Mouse (Mus musculus): ENCODE measurements around the gene Mnd1. TPM values are rescaled to one million over a fixed set of nuclear protein-coding genes. Genes with fewer than 3 reads are reported as not detected.

Mnd1 gene
- polyA plus RNA-seq, 1 experiment, result 4.6 TPM

DNA sequence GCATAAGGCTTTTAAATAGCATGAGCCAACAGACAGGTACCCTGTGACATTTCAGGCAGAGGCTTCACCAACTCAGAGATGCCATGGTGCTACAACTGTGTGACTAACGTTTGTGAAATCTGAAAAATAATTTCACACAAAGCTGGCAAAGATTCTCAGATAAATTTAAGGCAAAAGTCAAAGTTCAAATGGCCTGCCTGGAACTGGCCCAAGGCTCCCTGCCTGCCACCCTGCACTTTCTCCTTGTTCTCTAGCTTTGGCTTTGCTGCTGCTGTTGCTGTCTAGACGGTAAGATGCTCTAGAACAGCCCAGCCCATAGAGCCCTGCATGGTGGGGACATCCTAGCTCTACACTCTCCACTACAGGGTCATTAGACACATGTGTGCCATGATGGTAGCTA is 49.5 kb downstream of the Mnd1 start:
- no peak for DNase-seq (ENCODE audit: extremely low spot score in 1 of 2, low spot score in 1 of 2)

DNA sequence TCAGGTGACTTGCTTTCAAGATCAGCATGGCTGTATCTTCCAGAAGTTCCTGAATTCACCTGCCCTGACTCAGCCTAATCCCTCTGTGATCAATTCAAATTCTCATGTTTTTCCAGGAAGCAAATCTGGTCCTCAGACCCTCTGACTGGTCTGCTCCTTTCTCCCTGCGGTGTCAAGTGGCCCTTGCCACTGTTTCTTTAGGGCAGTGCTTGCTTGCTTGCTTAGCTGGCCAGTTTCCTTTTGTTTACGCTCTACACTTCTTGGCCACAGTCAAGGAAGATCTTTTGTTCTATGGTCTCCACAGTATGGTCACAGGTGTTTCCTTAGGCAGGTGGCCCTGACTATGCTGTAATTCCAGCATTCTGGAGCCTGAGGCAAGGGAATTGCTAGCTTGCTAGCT is 52.0 kb downstream of the Mnd1 start:
- no peak for DNase-seq (ENCODE audit: extremely low spot score in 1 of 2, low spot score in 1 of 2)

DNA sequence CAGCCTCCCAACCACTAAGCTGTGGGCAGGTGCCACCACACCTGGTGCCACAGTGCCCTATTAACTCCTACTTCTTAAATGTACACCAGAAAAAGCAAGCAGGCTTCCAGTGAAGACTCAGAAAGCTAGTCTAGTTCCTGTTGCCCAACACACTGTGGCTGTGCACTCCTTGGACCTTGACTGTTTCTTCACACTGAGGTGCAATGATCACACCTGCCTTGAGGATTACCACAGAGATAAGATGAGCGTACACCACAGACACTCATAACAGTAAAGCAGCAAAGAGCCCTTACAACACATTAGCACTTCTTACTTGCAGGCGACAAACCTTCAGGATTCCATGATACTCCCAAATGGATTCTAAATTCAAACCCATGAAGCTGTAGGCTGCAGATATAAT is 62.7 kb downstream of the Mnd1 start:
- no peak for DNase-seq (ENCODE audit: extremely low spot score in 1 of 2, low spot score in 1 of 2)

DNA sequence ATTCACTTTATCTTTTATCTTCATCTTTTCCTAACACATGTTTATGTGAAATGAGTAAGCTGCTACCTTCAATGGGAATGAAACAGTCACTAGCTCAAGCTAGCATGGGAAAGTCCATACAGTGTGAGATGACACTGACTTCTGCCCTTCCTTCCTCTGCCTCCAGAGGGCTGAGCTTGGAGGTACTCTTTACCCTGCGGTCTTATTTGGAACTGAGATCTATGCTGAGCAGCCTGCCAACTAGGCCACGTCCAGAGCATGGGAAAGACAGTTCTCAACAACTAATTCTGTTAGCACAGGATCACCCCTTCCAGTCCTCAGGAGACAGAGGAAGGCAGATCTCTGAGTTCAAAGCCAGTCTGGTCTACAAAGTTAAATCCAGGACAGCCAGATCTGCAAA is 64.6 kb downstream of the Mnd1 start:
- DNase-seq (ENCODE audit: extremely low spot score in 1 of 2, low spot score in 1 of 2), result no peak

DNA sequence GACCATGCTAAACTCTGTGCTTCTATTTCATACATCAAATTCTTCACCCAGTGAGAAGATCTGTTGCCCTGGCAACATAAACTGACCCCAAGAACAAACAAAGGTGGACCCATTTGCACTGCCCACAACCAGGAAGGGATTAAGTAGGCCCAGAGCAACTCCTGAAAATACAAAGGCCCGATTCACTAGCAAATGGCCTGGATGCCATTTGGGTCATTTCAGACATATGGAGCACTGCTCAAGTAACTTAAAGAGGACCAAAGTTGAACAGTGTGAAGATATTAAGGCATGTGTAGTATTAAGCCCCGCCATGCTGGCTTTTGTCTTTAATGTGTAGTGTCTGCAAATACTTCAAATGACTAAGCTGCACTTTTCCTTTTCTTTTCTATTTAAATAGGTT is 68.7 kb downstream of the Mnd1 start:
- no peak for DNase-seq (ENCODE audit: extremely low spot score in 1 of 2, low spot score in 1 of 2)

DNA sequence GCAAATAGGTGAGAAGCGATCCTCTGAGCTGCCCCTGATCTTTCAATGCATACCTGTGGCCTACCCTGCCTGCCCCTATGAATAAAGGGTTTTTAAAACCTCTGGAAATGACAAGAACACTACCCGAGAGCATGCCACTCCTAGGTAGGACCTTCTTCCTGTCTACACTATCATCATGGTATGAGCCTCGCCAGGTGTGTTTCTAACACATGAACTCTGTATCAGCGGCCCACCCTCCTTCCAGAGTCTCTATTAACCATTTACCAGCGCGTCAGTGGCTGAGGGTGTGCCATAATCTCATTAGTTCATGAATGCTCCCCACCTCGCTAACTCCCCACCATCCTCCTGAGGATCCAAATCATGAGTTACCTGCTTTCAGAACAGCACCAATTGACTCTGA is 69.2 kb downstream of the Mnd1 start:
- no peak for DNase-seq (ENCODE audit: extremely low spot score in 1 of 2, low spot score in 1 of 2)

DNA sequence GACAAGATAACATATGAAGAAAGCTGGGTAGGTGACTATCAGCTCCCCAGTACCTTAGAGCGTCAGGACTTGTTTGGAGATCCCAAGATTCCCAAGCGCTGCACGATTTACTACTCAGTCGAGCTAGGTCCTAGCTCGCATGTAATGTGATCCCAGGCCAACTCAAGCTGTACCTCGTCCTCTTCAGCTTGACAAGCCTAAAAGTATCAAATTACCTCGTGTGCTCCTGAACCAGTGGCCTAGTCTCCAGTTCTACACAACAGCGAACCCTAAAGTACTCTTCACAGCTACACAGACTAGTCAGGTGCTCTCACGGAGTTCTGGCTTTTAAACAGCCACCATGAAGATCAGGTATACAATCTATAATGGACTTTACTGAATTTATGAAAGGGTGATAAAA is 70.2 kb downstream of the Mnd1 start:
- no peak for DNase-seq (ENCODE audit: extremely low spot score in 1 of 2, low spot score in 1 of 2)

DNA sequence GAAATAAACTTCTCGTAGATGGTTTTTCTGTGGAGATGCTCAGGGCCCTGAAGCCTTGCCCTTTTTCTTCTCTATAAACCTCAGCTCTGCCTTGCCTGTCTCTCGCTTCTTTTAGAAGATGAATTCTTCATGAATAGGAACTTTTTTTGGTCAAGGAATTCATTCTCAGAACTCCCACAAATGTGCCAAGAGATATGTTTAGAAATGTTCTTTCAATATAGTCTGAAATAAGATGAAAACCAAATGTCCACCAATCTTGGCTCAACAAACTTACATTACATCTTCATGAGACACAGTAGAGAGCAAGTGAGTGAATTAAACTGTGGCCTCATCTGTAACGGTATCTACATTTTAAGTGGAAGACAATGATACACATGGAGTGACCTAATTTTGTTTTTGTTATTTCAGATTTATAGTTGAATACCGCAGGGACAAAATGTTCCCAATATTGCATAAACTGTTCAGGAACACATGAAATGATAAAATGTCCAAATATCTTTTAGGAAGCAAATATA is 74.3 kb downstream of the Mnd1 start:
- DNase-seq (ENCODE audit: extremely low spot score in 1 of 2, low spot score in 1 of 2), result peak in 1 of 2 experiments; percentile 22

DNA sequence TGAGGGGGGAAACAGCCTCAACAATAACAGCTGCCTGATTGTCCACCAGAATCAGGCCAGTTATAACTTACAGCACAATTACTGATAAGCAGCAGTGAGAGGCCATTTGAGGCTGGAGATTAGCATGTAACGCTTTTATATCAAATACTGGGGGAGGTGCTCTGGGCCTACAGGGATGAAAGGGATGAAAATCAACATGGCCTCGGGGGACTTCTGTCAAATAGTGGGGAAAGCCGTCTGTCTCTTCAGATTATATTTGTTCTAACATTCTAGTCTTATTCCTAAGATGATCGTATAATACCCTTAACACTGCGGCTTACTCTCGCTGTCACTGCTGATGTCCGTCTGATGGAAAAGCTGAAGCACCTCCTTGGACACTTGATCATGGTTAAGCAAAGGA is 75.5 kb downstream of the Mnd1 start:
- DNase-seq (ENCODE audit: extremely low spot score in 1 of 2, low spot score in 1 of 2), result no peak

DNA sequence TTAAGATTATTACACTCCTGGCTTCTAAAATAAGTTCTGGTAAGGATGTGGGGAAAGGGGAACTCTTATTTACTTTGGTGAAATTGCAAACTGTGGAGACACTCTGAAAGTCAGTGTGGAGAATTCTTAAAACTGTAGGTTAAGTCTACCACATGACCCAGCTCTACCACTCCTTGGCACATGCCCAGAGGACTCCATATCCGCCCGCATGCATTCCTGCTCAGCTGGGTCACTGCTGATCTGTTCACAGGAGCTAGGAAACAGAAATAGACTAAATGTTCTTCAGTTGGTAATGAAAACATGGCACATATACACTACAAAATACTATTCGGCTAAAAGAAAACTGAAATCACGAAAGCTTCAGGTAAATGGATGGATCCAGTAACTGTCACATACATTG is 78.1 kb downstream of the Mnd1 start:
- DNase-seq (ENCODE audit: extremely low spot score in 1 of 2, low spot score in 1 of 2), result no peak

DNA sequence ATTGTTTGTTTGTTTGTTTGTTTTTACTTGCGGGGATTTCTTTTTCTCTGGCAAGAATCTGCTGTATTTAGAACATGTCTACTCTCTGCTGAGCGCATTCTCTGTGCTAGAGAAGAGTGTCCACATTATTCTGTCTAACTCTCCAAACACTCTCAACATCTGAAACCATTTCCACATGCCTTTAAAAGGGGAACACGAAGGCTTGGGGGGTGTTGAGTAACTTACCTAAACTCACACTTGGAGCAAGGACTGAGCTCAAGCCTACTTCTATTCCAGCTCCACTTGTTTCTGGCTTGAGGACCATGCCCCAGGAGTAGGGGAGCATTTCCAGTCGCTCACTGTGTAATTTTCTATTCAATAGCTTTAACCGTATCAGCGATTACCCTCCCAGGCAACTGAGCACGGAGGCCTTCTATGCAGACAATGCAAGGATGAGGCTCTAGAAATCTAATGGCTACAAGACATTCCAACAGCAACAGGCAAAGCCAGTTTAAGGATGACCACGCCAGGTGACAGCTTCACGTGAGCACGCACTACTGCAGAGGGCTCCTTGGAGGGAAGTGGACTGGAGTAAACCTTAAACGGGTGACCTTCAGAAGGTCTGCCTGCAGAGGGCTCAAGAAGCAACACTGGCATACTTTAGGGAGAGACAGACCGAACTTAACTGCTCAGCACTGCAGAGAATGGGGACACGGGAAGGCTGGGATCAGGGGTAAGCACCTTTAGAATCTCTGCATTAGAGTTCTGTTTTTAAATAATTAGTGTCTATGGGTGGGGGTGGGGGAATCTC is 78.8 kb downstream of the Mnd1 start:
- DNase-seq (ENCODE audit: extremely low spot score in 1 of 2, low spot score in 1 of 2), result no peak

DNA sequence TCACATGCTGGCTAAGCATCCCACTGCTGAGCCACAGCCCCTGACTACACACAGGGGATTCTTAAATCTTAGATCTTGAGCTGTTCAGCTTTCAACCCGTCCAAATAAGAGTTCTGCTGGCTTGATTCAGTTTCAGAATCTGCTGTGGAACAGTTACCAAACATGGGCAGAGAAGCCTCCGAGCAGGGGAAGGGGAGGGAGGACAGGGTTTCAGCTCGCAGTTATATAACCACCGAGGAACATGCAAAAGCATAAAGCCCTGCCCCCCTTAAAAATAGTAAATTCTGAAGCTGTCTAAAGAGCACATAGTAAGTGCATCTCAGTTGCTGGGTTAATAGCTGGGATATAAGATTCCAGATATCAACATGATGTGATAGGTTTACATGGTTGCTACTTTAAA is 80.1 kb downstream of the Mnd1 start:
- DNase-seq (ENCODE audit: extremely low spot score in 1 of 2, low spot score in 1 of 2), result peak in 1 of 2 experiments; percentile 7

DNA sequence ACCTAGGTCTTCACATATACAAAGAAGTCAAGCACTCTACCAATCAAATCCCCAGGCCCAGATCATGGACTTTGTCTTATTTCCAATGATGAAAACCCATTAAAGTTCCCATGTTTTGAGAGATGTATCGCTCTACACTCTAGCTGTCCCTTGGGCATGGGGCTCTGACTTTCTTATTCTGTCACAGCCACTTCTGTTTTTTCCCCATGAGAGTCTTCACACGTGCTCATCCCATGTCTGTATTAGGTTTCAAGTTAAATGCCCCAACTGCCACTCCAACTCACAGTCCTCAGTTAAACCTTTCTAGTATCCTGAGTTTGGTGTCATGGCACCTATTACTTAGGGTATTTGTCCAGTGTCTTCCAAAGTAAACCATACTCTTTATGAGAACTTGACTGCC is 80.8 kb downstream of the Mnd1 start:
- DNase-seq (ENCODE audit: extremely low spot score in 1 of 2, low spot score in 1 of 2), result no peak

DNA sequence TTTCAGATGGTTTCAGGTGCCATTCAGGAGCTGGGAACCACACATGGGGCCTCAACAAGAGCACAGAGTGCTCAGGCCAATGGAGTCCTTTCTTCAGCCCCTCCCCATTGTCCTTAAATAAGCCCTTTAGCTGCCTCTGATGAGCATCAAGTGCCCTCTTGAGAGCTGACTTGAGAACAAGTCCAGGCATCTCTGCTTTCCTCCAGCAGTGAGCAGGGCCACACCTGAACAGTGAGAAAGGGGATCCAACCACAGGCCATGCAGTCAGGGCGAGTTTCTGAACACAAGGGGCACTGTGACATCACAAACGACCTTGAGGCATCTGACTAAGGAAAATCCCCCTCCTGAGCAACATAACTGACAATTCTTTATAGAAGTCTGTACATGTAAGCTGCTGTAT is 83.9 kb downstream of the Mnd1 start:
- no peak for DNase-seq (ENCODE audit: extremely low spot score in 1 of 2, low spot score in 1 of 2)

DNA sequence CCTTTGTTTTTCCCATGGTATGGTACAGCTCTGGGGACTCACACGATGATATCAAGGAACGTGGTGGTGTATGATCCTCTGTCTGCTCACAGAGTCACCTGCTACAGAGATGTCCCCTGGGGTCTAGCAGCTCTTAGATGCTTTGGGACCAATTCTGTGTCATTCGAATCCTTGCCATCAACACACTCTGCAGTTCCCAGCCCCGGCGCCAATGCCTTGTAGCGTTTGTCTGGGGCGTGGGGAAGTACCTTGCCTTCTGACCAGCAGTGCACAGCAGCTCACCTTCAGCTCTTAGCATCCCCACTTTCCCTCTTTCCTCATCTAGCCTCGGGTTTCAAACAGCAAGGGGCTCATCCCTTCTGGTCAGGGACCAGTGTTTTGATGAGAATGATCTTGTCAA is 84.8 kb downstream of the Mnd1 start:
- DNase-seq (ENCODE audit: extremely low spot score in 1 of 2, low spot score in 1 of 2), result no peak

DNA sequence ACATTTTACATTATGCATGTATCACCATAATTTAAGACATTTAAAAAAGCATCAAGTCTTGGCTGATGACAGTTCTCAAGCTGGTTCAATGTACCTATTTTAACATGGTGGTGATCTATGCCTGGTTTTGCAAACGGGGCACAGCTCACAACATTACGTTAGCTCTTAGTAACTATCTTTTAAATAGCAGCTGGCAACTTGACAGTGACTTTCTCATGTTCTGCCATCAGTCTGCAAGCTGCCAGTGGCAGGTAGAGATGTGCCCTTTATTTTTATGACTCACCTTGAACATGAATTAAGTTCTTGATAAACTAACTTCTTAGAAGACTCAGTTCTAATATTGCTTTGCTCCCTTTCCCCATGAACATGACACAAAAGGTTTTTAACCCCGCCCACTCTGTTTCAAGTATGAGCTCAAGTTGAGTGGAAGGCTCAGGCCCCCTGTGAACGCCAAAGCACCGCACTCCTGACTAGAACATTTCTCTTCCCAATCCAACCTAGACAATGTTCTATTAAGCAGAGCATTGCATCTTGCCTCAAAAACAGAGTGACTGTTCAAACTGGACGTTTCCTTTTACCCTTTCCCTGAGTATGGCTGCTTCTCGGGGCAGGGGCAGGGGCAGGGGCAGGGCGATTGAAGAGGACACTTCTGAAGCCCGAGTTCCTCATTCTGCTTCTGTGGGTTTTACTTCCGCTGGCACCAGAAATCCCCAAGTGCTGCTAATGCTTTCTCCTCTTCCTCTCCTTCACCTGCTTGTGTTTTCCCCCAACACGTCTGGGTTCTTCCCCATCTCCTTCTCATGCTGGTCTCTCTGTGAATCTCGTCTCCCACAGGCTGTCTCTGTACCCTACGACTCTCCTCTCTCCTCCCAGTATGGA is 86.5 kb downstream of the Mnd1 start:
- no peak for DNase-seq (ENCODE audit: extremely low spot score in 1 of 2, low spot score in 1 of 2)

DNA sequence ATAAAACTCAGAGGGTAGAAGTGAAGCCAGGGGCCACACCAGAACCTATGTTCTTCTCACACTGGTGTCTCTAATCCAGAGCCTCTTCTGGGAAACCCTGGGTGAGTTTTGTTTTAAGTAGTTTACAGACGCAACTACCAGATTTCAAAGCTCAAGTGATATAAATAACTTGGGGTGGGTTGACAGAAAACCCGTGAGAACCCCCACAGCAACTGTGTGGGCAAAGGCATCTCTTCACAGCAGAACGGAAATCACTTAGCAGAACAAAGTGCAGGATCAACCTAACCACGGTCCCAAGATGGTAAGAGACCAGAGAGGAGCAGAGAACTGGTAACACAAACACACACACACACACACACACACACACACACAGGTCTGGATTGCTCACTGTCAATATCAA is 89.8 kb downstream of the Mnd1 start:
- DNase-seq (ENCODE audit: extremely low spot score in 1 of 2, low spot score in 1 of 2), result no peak

DNA sequence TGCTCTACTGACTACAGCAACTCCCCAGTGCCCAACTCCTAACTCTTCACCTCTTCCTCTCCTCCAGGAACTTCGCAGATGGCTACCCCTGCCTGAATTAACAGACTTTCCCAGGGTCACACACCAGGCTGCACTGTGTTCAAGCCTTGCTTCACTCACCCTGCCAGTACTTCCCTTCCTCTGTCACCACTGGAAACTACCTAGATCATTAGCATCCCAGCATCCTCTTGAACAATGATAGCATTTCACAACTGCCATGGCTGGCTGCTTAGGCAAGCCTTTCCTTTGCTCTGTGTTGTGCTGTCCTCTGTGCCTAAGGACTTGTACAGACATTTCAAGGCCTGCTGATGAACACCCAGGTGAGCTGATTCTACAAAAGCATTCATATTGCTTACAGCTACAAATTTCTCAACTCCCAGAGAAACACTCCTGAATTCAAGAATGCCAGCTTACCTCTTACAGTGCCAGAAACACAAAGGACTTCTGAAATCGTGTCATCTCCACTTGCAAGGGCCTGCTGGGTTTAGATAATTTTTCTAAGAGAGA is 92.1 kb downstream of the Mnd1 start:
- no peak for DNase-seq (ENCODE audit: extremely low spot score in 1 of 2, low spot score in 1 of 2)

DNA sequence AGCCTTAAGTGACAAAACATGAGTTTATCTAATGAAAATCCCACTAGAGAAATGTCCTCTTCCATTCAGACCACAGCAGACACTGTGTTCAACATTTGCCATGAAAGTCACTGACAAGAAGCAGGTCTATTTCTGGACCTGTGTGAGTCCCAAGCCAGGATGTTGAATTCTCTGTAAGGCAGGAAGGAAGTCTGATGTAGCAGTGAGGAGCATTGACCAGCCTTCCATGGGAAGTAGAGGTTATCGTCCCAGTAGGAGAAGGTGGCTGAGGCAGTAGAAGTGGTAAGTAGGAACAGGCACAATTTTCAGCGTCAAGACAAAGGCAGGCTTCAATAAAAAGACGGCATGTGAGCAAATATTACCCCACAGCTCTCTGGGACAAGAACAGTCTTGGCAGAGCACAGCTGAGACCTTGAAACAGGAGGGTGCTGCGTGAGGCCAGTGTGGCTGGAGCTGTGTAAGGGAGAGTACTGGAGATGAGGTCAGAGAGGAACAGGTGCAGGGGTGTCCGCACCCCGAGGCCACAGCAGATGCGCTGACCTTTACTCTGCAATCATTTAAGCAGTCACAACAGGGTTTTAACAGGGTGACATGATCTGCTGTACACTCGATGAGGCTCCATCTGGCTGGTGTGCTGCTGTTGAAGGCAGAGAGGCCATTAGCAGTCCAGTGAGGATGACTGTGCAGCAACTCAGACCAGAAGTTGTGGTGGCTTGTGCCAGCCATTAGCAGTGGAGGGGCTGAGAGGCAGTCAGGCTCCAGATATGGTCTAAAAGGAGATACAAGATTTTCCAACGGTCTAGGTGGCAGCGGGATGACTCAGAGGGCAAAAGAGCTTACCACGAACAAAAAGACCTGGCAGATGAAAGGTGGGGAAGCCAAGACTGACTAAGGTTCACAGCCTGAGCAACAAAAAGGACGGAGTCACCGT is 93.8 kb downstream of the Mnd1 start:
- no peak for DNase-seq (ENCODE audit: extremely low spot score in 1 of 2, low spot score in 1 of 2)

DNA sequence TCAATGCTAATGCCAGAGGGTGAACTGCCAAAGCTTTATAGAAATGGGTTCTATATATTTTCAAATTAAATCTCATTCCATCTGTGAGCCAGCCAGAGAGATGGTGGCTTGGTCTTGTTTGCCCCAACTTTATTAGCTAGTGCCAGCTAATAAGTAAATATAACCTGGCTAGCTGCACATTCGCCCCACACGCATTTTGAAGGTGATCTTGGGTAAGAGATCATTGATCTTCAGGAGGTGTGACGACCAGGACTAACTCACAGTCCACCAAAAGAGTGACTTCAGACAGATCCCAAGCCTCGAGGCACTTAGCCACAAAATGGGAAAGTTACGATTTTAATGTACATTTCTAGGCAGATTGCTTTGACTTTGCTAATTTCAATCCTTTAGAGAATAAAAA is 94.6 kb downstream of the Mnd1 start:
- DNase-seq (ENCODE audit: extremely low spot score in 1 of 2, low spot score in 1 of 2), result no peak

Measured in frontal cortex, adult 2 months (tissue).